Mouse (Mus musculus) brown adipose tissue, adult 24 weeks (tissue): ENCODE results near the gene Slc6a13. TPM values are rescaled to one million over a fixed set of nuclear protein-coding genes. Genes with fewer than 3 reads are reported as not detected.
"Not testable (repeated sequence)": the region's sequence is repeated elsewhere in the genome, so short reads cannot be mapped to it uniquely, and the experiment has no call there.

Experiments used
- H3K27ac ChIP-seq: fragments of 200-500 bp; replicated peaks from 2 replicates; pipeline ENCODE4 v1.5.1; 2012; ENCODE audit warnings: low read depth, mild to moderate bottlenecking, low read length
- H3K4me1 ChIP-seq: fragments of 200-500 bp; 2 replicates; pipeline ENCODE4 v1.6.1; 2012; ENCODE audit warnings: low read length, mixed read lengths; ENCODE audit not compliant: control insufficient read depth, insufficient read depth, insufficient read length
- H3K4me3 ChIP-seq: fragments of 200-500 bp; 2 replicates; pipeline ENCODE4 v1.5.1; 2012; ENCODE audit warnings: low read depth, mild to moderate bottlenecking, low read length, moderate library complexity; ENCODE audit not compliant: insufficient read depth
- polyA plus RNA-seq: library from polyadenylated mRNA; stranded (reverse); fragments of >200 nt; gene quantifications from 2 replicates; pipeline ENCODE4 v1.2.4, GENCODE M21; 2012; ENCODE audit not compliant: missing spikeins, insufficient read depth, insufficient read length

Slc6a13 gene
- polyA plus RNA-seq, 1 experiment, result 4.9 TPM

GRCm38 (mm10) chr6:121341650-121342049 is 41.6 kb downstream of the Slc6a13 start:
- Histone ChIP-seq H3K27ac (no peak overlapping the region), H3K4me3 (no peak overlapping the region), H3K4me1 (no peaks in the 10 kb centered on the region)

GRCm38 (mm10) chr6:121343026-121343770 is 43.2 kb downstream of the Slc6a13 start, which contains the start of gene Slc6a12:
Slc6a12 (plus strand) TSS chr6:121343076.
- H3K4me3 ChIP-seq, result no peak within 1 kb of the TSS
- H3K27ac ChIP-seq, result no peak within 1 kb of the TSS
- no peaks in the 10 kb centered on the region for H3K4me1 ChIP-seq

DNA sequence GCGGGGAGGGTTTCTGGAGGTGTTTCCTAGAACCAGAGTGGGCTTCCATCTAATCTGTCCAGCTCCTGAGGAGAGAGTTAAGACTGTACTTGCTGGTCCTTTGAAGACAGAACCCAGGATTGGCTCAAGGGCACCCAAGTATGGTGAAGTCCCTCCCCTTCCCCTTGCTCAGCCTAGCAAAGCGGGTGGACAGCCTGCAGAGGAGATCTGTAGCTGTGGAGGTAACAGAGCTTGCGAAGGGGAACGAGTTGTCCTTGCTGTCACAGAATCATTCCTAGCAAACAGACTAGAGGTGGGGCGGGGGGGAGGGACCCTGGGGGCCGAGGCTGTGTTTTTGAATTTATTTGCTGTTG is 43.7 kb downstream of the Slc6a13 start:
- Histone ChIP-seq H3K4me3 (no peak overlapping the region), H3K4me1 (no peaks in the 10 kb centered on the region), H3K27ac (no peak overlapping the region)

DNA sequence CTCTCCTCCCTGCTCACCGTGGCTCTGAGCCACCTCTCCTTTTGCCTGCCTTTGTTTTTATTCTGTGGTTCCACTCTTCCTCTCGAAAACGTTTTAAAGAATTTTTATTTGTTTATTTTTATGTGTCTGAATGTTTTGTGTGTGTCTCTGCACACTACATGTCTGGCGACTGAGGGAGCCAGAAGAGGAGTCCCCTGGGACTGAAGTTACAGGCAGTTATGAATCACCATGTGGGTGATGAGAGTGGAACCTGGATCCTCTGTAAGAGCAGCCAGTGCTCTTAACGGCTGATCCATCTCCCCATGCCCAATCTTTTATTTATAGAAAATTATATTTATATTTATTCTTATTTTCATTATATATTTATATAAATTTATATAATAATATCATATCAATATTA is 44.3 kb downstream of the Slc6a13 start:
- Histone ChIP-seq H3K4me1 (no peaks in the 10 kb centered on the region), H3K4me3 (no peak overlapping the region), H3K27ac (no peak overlapping the region)

GRCm38 (mm10) chr6:121346428-121346827 is 46.4 kb downstream of the Slc6a13 start:
- Histone ChIP-seq H3K4me3 (peak overlapping the region; percentile 36; the same call in 1 of the 2 replicates), H3K4me1 (no peaks in the 10 kb centered on the region), H3K27ac (no peak overlapping the region)

DNA sequence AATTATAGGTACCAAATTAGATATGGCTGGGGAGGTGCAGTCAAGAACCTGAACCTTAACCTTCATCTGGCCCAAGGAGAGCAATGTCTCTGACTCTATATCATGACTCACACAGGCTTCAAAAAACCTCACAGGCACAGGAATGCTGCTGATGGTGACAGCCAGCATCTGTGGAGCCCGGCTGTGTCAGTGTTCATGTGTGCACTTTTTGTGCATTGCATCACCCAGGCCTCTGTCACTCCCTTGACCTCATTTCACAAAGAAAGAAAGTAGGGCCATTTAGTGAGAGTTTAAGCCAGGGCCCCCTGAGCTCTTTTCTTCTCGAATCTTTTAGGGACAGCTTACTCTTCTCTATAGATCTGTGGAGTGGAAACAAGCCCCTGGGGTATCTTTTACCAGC is 52.2 kb downstream of the Slc6a13 start:
- H3K27ac ChIP-seq, result no peak overlapping the region
- no peak overlapping the region for H3K4me3 ChIP-seq

DNA sequence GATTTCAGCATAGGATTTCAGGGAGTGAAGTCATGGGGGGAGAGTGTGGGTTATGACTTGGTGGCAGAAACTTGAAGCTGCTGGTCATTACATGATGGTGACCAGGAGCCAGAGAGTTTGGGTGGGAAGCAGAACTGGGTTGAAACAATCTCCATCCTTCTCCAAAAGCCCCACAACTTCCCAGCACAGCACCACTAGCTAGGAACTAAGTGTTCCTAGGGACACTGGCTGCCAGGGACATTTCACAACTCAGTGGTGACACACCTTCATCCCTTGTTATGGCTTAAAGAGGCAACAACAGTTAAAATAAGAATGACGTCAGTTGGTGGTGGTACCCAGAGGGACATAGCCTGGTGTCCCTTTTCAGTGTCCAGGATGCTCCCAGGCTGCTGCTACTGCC is 56.0 kb downstream of the Slc6a13 start:
- Histone ChIP-seq H3K27ac (no peak overlapping the region), H3K4me3 (no peak overlapping the region), H3K4me1 (no peaks in the 10 kb centered on the region)

More for the DNA sequence above, 52.2 kb downstream of the Slc6a13 start:
- H3K4me1 ChIP-seq, result no peaks in the 10 kb centered on the region

GRCm38 (mm10) chr6:121357232-121357631 is 57.2 kb downstream of the Slc6a13 start:
- Histone ChIP-seq H3K4me3 (no peak overlapping the region), H3K4me1 (no peaks in the 10 kb centered on the region), H3K27ac (no peak overlapping the region)

- H3K27ac ChIP-seq, result no peak overlapping the region
- H3K4me3 ChIP-seq, result no peak overlapping the region
Measured at GRCm38 (mm10) chr6:121363061-121363460, 63.0 kb downstream of the Slc6a13 start.

DNA sequence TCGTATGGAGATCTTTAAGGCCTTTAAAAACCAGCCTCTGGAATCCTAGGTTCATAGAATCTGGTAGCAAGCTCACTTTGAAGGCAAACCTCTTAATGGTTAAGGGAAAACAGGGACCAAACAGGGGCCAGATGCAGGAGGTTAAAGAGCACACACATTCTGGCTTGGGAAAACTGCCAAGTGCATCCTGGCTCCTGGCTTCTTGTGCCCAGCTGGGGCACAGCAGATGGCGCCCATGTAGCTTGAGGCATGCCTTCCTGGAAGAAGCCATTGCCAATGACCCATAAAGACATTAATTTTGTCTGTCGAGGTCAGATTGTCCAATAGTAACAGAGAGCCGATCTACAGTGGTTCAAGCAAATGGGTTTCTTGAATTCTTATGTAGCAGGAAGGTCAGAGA is 63.9 kb downstream of the Slc6a13 start:
- H3K27ac ChIP-seq, result no peak overlapping the region
- H3K4me3 ChIP-seq, result no peak overlapping the region
- H3K4me1 ChIP-seq, result no peaks in the 10 kb centered on the region

More at GRCm38 (mm10) chr6:121363061-121363460, 63.0 kb downstream of the Slc6a13 start:
- H3K4me1 ChIP-seq, result no peaks in the 10 kb centered on the region

DNA sequence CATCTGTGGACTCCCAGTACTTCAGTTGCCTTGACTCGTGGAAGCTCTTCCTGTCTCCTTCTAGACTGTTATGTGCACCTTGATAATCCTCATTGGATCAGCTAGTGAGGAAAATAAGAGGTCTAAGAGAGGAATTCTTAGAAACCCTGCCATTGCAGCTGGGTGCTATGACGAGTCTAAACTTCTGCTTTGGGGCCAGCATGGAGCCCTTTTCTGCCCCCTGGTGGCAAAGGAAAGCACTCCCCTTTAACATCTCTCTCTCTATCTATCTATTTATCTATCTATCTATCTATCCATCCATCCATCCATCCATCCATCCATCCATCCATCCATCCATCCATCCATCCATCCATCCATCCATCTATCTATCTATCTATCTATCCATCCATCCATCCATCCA is 66.5 kb downstream of the Slc6a13 start:
- not testable (repeated sequence) for H3K4me1 ChIP-seq, H3K4me3 ChIP-seq, H3K27ac ChIP-seq

DNA sequence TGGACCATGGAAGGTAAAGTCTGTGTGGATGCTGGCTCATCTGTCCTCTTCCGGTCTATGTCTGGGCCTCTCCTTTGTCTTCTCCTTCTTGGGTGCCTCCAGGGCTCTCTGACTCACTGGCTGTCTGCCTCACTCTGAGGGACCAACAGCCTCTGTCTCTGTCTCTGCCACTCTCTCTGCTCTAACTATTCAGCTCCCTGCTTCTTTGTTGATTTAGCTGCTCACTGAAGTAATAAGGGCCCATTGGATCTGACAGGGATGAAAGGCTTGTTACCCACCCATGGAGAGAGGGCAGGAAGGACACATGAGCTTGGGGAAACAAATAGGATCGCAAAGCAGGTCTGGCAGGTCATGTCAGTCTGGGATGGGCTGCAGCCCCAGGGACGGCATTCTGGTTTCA is 67.1 kb downstream of the Slc6a13 start:
- no peak overlapping the region for H3K4me3 ChIP-seq

DNA sequence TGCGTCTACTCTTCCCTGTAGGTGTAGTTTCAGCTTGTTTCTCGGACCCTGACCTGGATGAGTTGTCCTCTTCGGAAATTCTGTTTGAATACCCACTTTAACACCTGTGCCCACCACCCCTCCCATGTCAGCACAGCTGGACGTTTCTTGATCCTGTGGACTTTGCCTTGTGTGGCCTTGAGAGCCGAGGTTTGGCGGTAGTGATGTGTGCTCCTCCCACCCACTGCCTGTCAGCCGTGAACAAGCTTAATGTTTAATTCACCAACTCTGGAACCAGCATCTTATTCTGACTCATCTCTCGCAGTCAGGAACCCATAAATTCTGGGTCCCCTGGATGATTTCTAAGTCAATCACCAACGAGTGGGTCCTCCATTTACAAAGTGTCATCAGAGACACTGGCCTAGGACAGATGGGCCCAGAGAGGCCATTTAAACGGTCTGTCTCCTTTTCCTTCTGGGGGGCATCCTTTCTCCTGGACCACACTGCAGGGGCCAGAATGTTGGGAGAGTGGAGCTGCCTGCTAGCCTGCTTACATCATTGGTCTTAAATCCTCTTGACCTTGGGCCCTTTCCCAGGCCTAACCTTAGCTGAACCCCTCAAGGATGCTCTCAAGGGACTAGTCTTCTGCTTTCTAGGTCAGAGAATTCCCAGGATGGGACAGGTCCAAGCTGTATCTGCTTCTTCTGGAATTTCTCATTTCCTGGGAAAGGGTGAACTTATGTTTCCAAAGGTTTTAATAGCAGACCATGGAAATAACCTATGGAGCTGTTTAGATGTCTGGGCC is 71.4 kb downstream of the Slc6a13 start:
- no peaks in the 10 kb centered on the region; the same call in 1 of the 2 replicates for H3K4me1 ChIP-seq
- peak overlapping the region; percentile 79 for H3K27ac ChIP-seq
- no peak overlapping the region for H3K4me3 ChIP-seq

More for the DNA sequence above, 67.1 kb downstream of the Slc6a13 start:
- Histone ChIP-seq H3K27ac (no peak overlapping the region), H3K4me1 (no peaks in the 10 kb centered on the region)

- Histone ChIP-seq H3K4me3 (no peak overlapping the region), H3K4me1 (no peaks in the 10 kb centered on the region; the same call in 1 of the 2 replicates), H3K27ac (no peak overlapping the region)
Measured at GRCm38 (mm10) chr6:121376159-121376558, 76.1 kb downstream of the Slc6a13 start.

DNA sequence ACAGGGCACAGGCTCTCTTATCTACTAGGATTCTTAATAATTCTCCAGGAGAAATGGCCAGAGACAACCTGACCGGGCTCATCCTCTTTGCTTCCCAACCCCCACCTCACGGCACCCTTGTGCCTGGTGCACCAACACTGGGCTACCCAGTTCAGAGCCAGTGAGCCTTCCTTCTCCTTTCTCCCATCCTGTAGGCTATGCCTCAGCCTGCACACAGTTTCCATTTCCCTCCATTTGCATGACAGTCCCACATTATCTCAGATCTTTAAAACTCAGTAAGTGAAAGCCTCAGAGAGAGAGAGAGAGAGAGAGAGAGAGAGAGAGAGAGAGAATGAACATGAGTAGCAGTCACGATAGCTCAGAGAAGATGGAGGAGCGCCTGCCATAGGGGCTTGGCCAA is 78.2 kb downstream of the Slc6a13 start:
- no peak overlapping the region for H3K4me3 ChIP-seq
- H3K4me1 ChIP-seq, result no peaks in the 10 kb centered on the region; the same call in 1 of the 2 replicates
- H3K27ac ChIP-seq, result no peak overlapping the region
